Mouse (Mus musculus) olfactory bulb, adult 2 months (tissue): ENCODE results near the gene Zfp644. TPM values are rescaled to one million over a fixed set of nuclear protein-coding genes. Genes with fewer than 3 reads are reported as not detected.

ENCODE experiments used
- H3K27ac ChIP-seq: fragments of 200-500 bp; 2 replicates; pipeline ENCODE4 v1.5.1; 2012; ENCODE audit warnings: low read depth, low read length; ENCODE audit not compliant: insufficient read depth
- H3K4me1 ChIP-seq: fragments of 200-500 bp; 2 replicates; pipeline ENCODE4 v1.6.1; 2012; ENCODE audit warnings: low read length; ENCODE audit not compliant: control insufficient read depth, insufficient read depth
- H3K4me3 ChIP-seq: fragments of 200-500 bp; 2 replicates; pipeline ENCODE4 v1.5.1; 2012; ENCODE audit warnings: mild to moderate bottlenecking, low read depth, low read length, moderate library complexity; ENCODE audit not compliant: insufficient read depth
- CTCF ChIP-seq: fragments of 200-500 bp; IDR thresholded peaks from 2 replicates; pipeline ENCODE4 v1.5.1; 2012; ENCODE audit warnings: low read depth, mild to moderate bottlenecking, low read length, moderate library complexity; ENCODE audit not compliant: insufficient read depth
- POLR2A ChIP-seq: fragments of 200-500 bp; IDR thresholded peaks from 2 replicates; pipeline ENCODE4 v1.6.1; 2012; ENCODE audit warnings: mild to moderate bottlenecking, low read depth, low read length, moderate library complexity; ENCODE audit not compliant: insufficient read depth
- WGBS: fragments of 180-500 bp; shearing (Covaris S2); methylation state at CpG from one replicate; pipeline ENCODE4 v1.1.7; 2018; 5-methylcytosine and 5-hydroxymethylcytosine counted together
- polyA plus RNA-seq: library from polyadenylated mRNA; stranded (reverse); fragments of >200 nt; gene quantifications from 2 replicates; pipeline ENCODE4 v1.2.4, GENCODE M21; 2012; ENCODE audit warnings: low replicate concordance; ENCODE audit not compliant: missing spikeins, insufficient read depth, insufficient read length

Zfp644 gene
- polyA plus RNA-seq, 1 experiment, result not detected

GRCm38 (mm10) chr5:106676784-106677183, 20.3 kb downstream of the Zfp644 start:
- WGBS, result 85% methylated on average over 9 of the region's 9 CpGs
- H3K4me1 ChIP-seq, result 0 out of 2 replicates have a peak, but pooled peaks cover 2% of the 10 kb centered on the region
- TF ChIP-seq POLR2A (no peak), CTCF (no peak)
- H3K27ac ChIP-seq, result no peak overlapping the region
- no peak overlapping the region for H3K4me3 ChIP-seq

- no peak overlapping the region for H3K4me3 ChIP-seq
- TF ChIP-seq POLR2A (no peak), CTCF (no peak)
- no peak overlapping the region for H3K27ac ChIP-seq
- peaks cover 2% of the 10 kb centered on the region; the same call in 1 of the 2 replicates for H3K4me1 ChIP-seq
Observed at GRCm38 (mm10) chr5:106672597-106672996, 24.5 kb downstream of the Zfp644 start.

GRCm38 (mm10) chr5:106671893-106672292, 25.2 kb downstream of the Zfp644 start:
- no peak overlapping the region for H3K4me3 ChIP-seq
- H3K27ac ChIP-seq, result no peak overlapping the region
- peaks cover under 1% of the 10 kb centered on the region; the same call in 1 of the 2 replicates for H3K4me1 ChIP-seq
- no peak for TF ChIP-seq POLR2A
- no peak for TF ChIP-seq CTCF
- WGBS, result 50% methylated on average over 3 of the region's 3 CpGs

GRCm38 (mm10) chr5:106664910-106665309, 32.2 kb downstream of the Zfp644 start:
- no peak overlapping the region for H3K4me3 ChIP-seq
- peaks cover 2% of the 10 kb centered on the region; the same call in 1 of the 2 replicates for H3K4me1 ChIP-seq
- H3K27ac ChIP-seq, result no peak overlapping the region
- 64% methylated on average over 4 of the region's 4 CpGs for WGBS
- TF ChIP-seq CTCF (no peak), POLR2A (no peak)

- H3K27ac ChIP-seq, result no peak overlapping the region
- TF ChIP-seq CTCF (no peak), POLR2A (no peak)
- H3K4me3 ChIP-seq, result no peak overlapping the region
- 77% methylated on average over 1 of the region's 1 CpGs for WGBS
- no peaks in the 10 kb centered on the region; the same call in 1 of the 2 replicates for H3K4me1 ChIP-seq
Observed at GRCm38 (mm10) chr5:106660867-106661266, 36.2 kb downstream of the Zfp644 start.

- H3K4me3 ChIP-seq, result no peak overlapping the region
- H3K4me1 ChIP-seq, result no peaks in the 10 kb centered on the region
- no peak overlapping the region for H3K27ac ChIP-seq
- TF ChIP-seq CTCF, result no peak
- TF ChIP-seq POLR2A, result no peak
- WGBS, result 93% methylated on average over 3 of the region's 3 CpGs
Observed at GRCm38 (mm10) chr5:106652790-106653328, 44.2 kb downstream of the Zfp644 start.

- no peak overlapping the region for H3K4me3 ChIP-seq
- no peaks in the 10 kb centered on the region for H3K4me1 ChIP-seq
- WGBS, result 94% methylated on average over 4 of the region's 4 CpGs
- H3K27ac ChIP-seq, result no peak overlapping the region
- no peak for TF ChIP-seq POLR2A
- TF ChIP-seq CTCF, result no peak
Observed at GRCm38 (mm10) chr5:106652220-106652753, 44.8 kb downstream of the Zfp644 start.

- H3K4me3 ChIP-seq, result no peak overlapping the region
- TF ChIP-seq POLR2A, result no peak
- TF ChIP-seq CTCF, result no peak
- peaks cover 3% of the 10 kb centered on the region; the same call in 1 of the 2 replicates for H3K4me1 ChIP-seq
- no peak overlapping the region for H3K27ac ChIP-seq
Observed at GRCm38 (mm10) chr5:106649995-106650394, 47.1 kb downstream of the Zfp644 start.

GRCm38 (mm10) chr5:106649441-106649840, 47.6 kb downstream of the Zfp644 start:
- no peak for TF ChIP-seq POLR2A
- TF ChIP-seq CTCF, result no peak
- no peak overlapping the region for H3K4me3 ChIP-seq
- H3K27ac ChIP-seq, result no peak overlapping the region
- H3K4me1 ChIP-seq, result peaks cover 3% of the 10 kb centered on the region; the same call in 1 of the 2 replicates
